Mouse (Mus musculus): ENCODE data around the gene Ppie. TPM values are rescaled to one million over a fixed set of nuclear protein-coding genes. Genes with fewer than 3 reads are reported as not detected.

Ppie gene
- total RNA-seq (2021) (10 to 100 TPM; 23.6 to 23.8 TPM), polyA plus RNA-seq (2012; rRNA removed) (14.4 and 18.7 TPM in 2 replicates)
- long read RNA-seq, transcript Ppie-201 (10 exons, 1,188 nt): major isoform, 29 of 33 reads
- long read RNA-seq, partial matches to known transcripts: 1 of 33 reads
- long read RNA-seq, other reads (novel, unspliced or antisense): 3 of 33 reads

DNA sequence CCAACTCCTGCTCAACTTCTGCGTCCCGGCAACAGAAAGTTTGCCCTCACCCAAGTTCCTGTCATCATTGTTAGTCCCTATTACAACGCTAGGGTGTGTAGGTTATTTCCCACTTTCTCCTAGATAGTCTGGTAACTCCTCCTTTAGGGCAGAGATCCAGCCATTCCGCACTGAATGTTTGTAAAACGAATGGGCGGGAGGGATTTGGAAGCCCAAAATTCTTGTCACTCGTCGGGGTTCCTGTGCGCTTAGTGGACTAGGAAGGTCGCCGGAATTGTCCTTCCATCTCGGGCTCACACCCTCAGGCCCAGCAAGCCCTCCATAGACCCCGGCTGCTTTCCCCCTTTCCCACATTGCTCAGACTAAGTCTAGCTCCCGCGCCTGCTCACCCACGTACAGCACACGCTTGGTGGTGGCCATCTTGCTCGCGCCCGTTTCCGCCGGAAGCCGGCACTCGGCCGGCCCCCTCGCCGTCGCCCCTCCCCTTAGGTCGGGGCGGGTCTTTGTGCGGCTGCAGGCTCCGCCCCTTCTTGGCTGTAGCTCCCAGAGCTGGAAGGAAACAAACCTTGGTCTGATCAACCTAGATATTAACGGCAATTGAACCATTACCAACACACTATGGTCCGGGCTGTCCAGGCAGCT lies at the start of gene Ppie:
Gene Ppie, minus strand, starts transcription at position 439 of the 642 bp plus-strand sequence.
- WGBS: under 1% methylated on average over 34 of the region's 34 CpGs
- H3K9ac ChIP-seq (ENCODE audit: low read depth, low read length): peak within 1 kb of the TSS; percentile 70
- TF ChIP-seq CTCF (IDR thresholded peaks at IDR 0.05) (peak; percentile 23; the same call in 1 of the 2 replicates), EP300 (IDR thresholded peaks at IDR 0.05; ENCODE audit: insufficient read depth, low read depth, low read length) (no peak), POLR2A (IDR thresholded peaks at IDR 0.05; ENCODE audit: insufficient read depth, low read depth, low read length) (peak; percentile 84)
- H3K79me2 ChIP-seq (replicated peaks; ENCODE audit: control insufficient read depth, insufficient read depth, low read length): no peaks in the 10 kb centered on the region; the same call in 1 of the 2 replicates
- no peaks in the 10 kb centered on the region for H3K27me3 ChIP-seq (ENCODE audit: control insufficient read depth, insufficient read depth, low read length)
- H3K4me1 ChIP-seq (ENCODE audit: control insufficient read depth, insufficient read depth, low read length): peaks cover 1% of the 10 kb centered on the region; the same call in 1 of the 2 replicates
- peak within 1 kb of the TSS; percentile 76 for H3K4me3 ChIP-seq
- intact Hi-C loops (cut with DNase I): loop anchor here (10.0 kb wide), 1 partner anchor 775 kb away; the partner anchor contains the start of genes 4930535I16Rik and Rragc
- DNase-seq: peak; percentile 85
- 0 out of 2 replicates have a peak, but pooled peaks cover 2% of the 10 kb centered on the region for H3K36me3 ChIP-seq (ENCODE audit: control insufficient read depth, insufficient read depth, low read length)
- H3K27ac ChIP-seq: peak within 1 kb of the TSS; percentile 72

GRCm38 (mm10) chr4:123184816-123185215 lies 45.1 kb upstream of the Ppie start:
- intact Hi-C loops (cut with DNase I): no loop called here

DNA sequence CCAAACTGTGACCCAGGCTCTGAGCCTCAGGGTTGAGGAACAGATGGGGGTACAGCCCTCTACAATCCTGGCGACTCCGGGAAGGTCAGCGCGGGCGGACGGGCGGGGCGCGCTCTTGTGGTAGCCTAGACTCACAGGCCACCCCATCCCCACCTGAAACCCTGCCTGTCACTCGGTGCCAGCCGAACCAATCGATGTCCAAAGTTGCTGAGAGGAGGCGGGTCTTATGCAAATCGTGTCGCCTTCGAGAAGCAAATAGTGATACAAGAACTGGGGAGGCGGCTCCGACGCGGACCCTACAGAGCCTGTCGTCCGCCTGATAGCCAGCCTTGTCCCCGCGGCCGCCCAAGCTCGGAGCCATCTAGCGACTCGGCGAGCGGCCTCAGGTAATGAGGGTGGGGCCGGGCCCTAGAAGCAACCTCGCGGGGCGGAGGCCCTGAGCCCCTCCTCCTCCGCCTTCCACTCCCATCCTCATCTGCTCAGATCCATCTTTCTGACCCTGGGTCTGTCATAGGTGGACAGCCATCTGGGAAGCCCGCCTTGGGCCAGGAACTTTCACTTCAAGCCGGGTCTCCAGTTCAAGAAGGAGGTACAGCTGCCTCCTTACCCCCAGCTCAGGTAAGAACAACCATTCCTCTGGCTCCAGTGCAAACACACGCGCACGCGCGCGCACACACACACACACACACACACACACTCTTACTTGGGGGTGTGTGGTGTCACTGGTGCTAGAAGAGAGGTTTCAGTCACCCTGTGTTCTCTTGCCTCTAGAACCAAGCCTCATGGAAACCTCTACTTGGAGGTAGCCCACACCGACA lies 43.7 kb upstream of the Ppie start:
- DNase-seq: peak; percentile 66 to 70
- H3K9ac ChIP-seq (ENCODE audit: low read depth, low read length): no peak overlapping the region
- no peaks in the 10 kb centered on the region for H3K79me2 ChIP-seq (replicated peaks; ENCODE audit: control insufficient read depth, insufficient read depth, low read length)
- H3K4me3 ChIP-seq: peak overlapping the region; percentile 38
- no peak overlapping the region for H3K27ac ChIP-seq
- peaks cover 1% of the 10 kb centered on the region; the same call in 1 of the 2 replicates for H3K4me1 ChIP-seq (ENCODE audit: control insufficient read depth, insufficient read depth, low read length)
- H3K36me3 ChIP-seq (ENCODE audit: control insufficient read depth, insufficient read depth, low read length): no peaks in the 10 kb centered on the region
- TF ChIP-seq CTCF (IDR thresholded peaks at IDR 0.05): no peak
- TF ChIP-seq POLR2A (IDR thresholded peaks at IDR 0.05; ENCODE audit: insufficient read depth, low read depth, low read length): no peak
- no peak for TF ChIP-seq EP300 (IDR thresholded peaks at IDR 0.05; ENCODE audit: insufficient read depth, low read depth, low read length)
- 12% methylated on average over 44 of the region's 44 CpGs for whole genome bisulfite sequencing
- intact Hi-C loops (cut with DNase I): no loop called here
- H3K27me3 ChIP-seq (ENCODE audit: control insufficient read depth, insufficient read depth, low read length): peaks cover 17% of the 10 kb centered on the region

More at GRCm38 (mm10) chr4:123184816-123185215, 45.1 kb upstream of the Ppie start:
- H3K4me3 ChIP-seq: no peak overlapping the region
- TF ChIP-seq CTCF (IDR thresholded peaks at IDR 0.05): no peak
- no peak for TF ChIP-seq EP300 (IDR thresholded peaks at IDR 0.05; ENCODE audit: insufficient read depth, low read depth, low read length)
- no peak for TF ChIP-seq POLR2A (IDR thresholded peaks at IDR 0.05; ENCODE audit: insufficient read depth, low read depth, low read length)
- no peaks in the 10 kb centered on the region for H3K36me3 ChIP-seq (ENCODE audit: control insufficient read depth, insufficient read depth, low read length)
- DNase-seq: no peak
- no peak overlapping the region for H3K27ac ChIP-seq
- WGBS: 51% methylated on average over 3 of the region's 3 CpGs
- peaks cover 1% of the 10 kb centered on the region; the same call in 1 of the 2 replicates for H3K4me1 ChIP-seq (ENCODE audit: control insufficient read depth, insufficient read depth, low read length)
- H3K79me2 ChIP-seq (replicated peaks; ENCODE audit: control insufficient read depth, insufficient read depth, low read length): no peaks in the 10 kb centered on the region
- no peak overlapping the region for H3K9ac ChIP-seq (ENCODE audit: low read depth, low read length)
- peaks cover 17% of the 10 kb centered on the region for H3K27me3 ChIP-seq (ENCODE audit: control insufficient read depth, insufficient read depth, low read length)

DNA sequence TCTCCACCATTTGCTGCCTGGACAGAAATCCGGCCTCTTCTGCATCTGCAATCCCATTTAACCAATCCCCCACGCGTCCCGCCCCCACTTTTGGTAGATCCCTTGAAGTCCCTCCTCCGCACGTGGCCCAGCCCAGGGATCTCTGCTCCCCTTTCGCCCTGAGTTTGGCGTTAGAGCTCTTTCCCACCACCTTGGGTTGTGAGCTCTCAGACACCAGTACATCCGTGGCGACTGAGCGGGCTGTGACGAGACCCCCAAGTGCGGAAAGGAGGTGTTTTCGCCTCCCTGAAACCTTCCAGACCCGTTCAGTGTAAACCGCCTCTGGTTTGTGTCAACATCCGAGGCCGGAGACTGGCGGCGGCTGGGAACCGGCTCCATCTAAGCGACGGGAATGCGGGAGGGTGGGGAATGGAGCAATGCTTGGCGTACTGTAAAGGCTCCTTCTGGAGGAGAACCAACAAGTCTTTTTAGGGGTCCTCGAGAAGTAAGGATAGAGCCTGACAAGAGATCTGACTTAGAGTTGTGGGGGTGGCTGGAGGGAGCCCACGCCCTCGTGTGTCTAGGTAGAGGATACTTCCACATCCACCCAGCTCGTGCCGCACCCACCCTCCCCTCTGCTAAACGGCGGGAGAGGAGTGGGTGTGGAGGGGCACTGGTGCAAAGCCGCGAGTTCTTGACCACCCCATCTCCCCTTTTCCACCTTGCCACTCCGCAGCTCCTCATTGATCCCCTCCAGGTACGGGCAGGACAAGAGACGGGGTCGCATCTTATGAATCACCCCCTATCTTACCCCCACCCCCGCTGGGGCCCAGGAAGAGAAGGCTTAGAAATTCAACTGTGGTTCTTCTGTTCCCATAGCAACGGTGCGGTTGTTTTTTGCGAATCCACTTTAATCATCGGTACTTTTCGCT lies 42.8 kb upstream of the Ppie start, which contains the start of gene Hpcal4:
Gene Hpcal4, plus strand, starts transcription at position 900 of the 911 bp plus-strand sequence.
- DNase-seq: no peak
- peak within 1 kb of the TSS; percentile 38 for H3K4me3 ChIP-seq
- H3K4me1 ChIP-seq (ENCODE audit: control insufficient read depth, insufficient read depth, low read length): peaks cover 1% of the 10 kb centered on the region; the same call in 1 of the 2 replicates
- TF ChIP-seq EP300 (IDR thresholded peaks at IDR 0.05; ENCODE audit: insufficient read depth, low read depth, low read length): no peak
- no peak for TF ChIP-seq CTCF (IDR thresholded peaks at IDR 0.05)
- no peak for TF ChIP-seq POLR2A (IDR thresholded peaks at IDR 0.05; ENCODE audit: insufficient read depth, low read depth, low read length)
- H3K9ac ChIP-seq (ENCODE audit: low read depth, low read length): 0 out of 2 replicates have a peak within 1 kb of the TSS, but pooled peaks have one; percentile 22
- intact Hi-C loops (cut with DNase I): no loop called here
- peaks cover 17% of the 10 kb centered on the region for H3K27me3 ChIP-seq (ENCODE audit: control insufficient read depth, insufficient read depth, low read length)
- 2% methylated on average over 44 of the region's 44 CpGs for WGBS
- no peak within 1 kb of the TSS for H3K27ac ChIP-seq
- H3K36me3 ChIP-seq (ENCODE audit: control insufficient read depth, insufficient read depth, low read length): no peaks in the 10 kb centered on the region
- H3K79me2 ChIP-seq (replicated peaks; ENCODE audit: control insufficient read depth, insufficient read depth, low read length): no peaks in the 10 kb centered on the region

DNA sequence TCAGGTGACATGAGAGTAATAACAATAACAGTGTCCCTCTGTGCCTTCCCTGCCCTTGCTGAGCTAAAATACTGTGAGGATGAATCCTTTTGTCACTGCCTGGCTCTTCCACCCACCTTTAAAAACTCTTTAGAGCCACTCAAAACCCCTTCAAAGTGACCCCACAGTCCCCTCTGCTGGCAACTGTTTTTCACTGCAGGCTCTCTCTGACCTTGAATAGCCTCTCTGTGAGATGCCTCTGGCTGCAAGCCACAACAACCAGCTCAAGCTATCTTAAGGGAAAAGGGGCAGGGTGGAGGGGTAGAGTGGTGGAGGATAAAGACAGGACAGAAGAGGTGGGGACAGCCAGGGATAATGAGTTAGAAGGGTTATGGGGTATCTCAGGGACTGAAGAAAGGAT lies 32.1 kb upstream of the Ppie start:
- Histone ChIP-seq H3K4me3 (no peak overlapping the region), H3K79me2 (replicated peaks; ENCODE audit: control insufficient read depth, insufficient read depth, low read length) (no peaks in the 10 kb centered on the region), H3K4me1 (ENCODE audit: control insufficient read depth, insufficient read depth, low read length) (no peaks in the 10 kb centered on the region), H3K36me3 (ENCODE audit: control insufficient read depth, insufficient read depth, low read length) (no peaks in the 10 kb centered on the region), H3K27me3 (ENCODE audit: control insufficient read depth, insufficient read depth, low read length) (no peaks in the 10 kb centered on the region; the same call in 1 of the 2 replicates), H3K27ac (no peak overlapping the region), H3K9ac (ENCODE audit: low read depth, low read length) (no peak overlapping the region)
- TF ChIP-seq POLR2A (IDR thresholded peaks at IDR 0.05; ENCODE audit: insufficient read depth, low read depth, low read length) (no peak), CTCF (IDR thresholded peaks at IDR 0.05) (peak; percentile 35)
- intact Hi-C loops (cut with DNase I): no loop called here
- no peak for DNase-seq
